Mouse (Mus musculus) intestine, embryonic 14.5 days (tissue): ENCODE measurements around the gene Cox8a. TPM values are rescaled to one million over a fixed set of nuclear protein-coding genes. Genes with fewer than 3 reads are reported as not detected.

Experiments
- ATAC-seq: fragments of 200-750 bp; cut with Nextera tagmentation; replicated peaks from 2 replicates; pipeline ENCODE4 v1.8.0; 2017; ENCODE audit warnings: low read depth, moderate number of reproducible peaks, moderate TSS enrichment, moderate library complexity; ENCODE audit not compliant: low FRiP score, low TSS enrichment
- DNase-seq: peaks from one replicate; pipeline ENCODE4 v3.0.0-alpha.2; 2018; ENCODE audit warnings: low spot score
- H3K27ac ChIP-seq: fragments of 300-500 bp; sonication (generic); 2 replicates; pipeline ENCODE4 v1.5.1; 2014; ENCODE audit warnings: low read depth, mild to moderate bottlenecking, control low read depth
- H3K27me3 ChIP-seq: fragments of 300-500 bp; sonication (generic); replicated peaks from 2 replicates; pipeline ENCODE4 v1.6.1; 2014; ENCODE audit warnings: low read length, control low read depth; ENCODE audit not compliant: control insufficient read depth, insufficient read depth
- H3K36me3 ChIP-seq: fragments of 300-500 bp; sonication (generic); 2 replicates; pipeline ENCODE4 v1.6.1; 2014; ENCODE audit warnings: low read length, control low read depth; ENCODE audit not compliant: control insufficient read depth, insufficient read depth
- H3K4me1 ChIP-seq: fragments of 300-500 bp; sonication (generic); replicated peaks from 2 replicates; pipeline ENCODE4 v1.6.1; 2014; ENCODE audit warnings: low read length, control low read depth, mixed read lengths; ENCODE audit not compliant: control insufficient read depth, insufficient read depth
- H3K4me2 ChIP-seq: fragments of 300-500 bp; sonication (generic); 2 replicates; pipeline ENCODE4 v1.6.1; 2014; ENCODE audit warnings: low read length
- H3K4me3 ChIP-seq: fragments of 300-500 bp; sonication (generic); 2 replicates; pipeline ENCODE4 v1.5.1; 2014; ENCODE audit warnings: low read depth, low read length, control low read depth, mixed read lengths
- H3K9ac ChIP-seq: fragments of 300-500 bp; sonication (generic); 2 replicates; pipeline ENCODE4 v1.6.1; 2014; ENCODE audit warnings: mild to moderate bottlenecking, low read length
- H3K9me3 ChIP-seq: fragments of 300-500 bp; sonication (generic); 2 replicates; pipeline ENCODE4 v1.6.1; 2016; ENCODE audit warnings: low read length, control low read depth; ENCODE audit not compliant: control insufficient read depth
- WGBS: fragments of 180-500 bp; shearing (Covaris S2); extraction: QIAGEN DNeasy Blood & Tissue Kit; methylation state at CpG from one replicate; pipeline ENCODE4 v1.1.7; 2014; 5-methylcytosine and 5-hydroxymethylcytosine counted together
- polyA plus RNA-seq: library from polyadenylated mRNA; unstranded; fragments of >200 nt; fragmentation: Nextera tagmentation; extraction: Ambion mirVana; gene quantifications from 2 replicates; pipeline ENCODE4 v1.2.1, GENCODE M21; 2014

The Cox8a gene
- polyA plus RNA-seq, 1 experiment from 2014 or later: 1,347 TPM

DNA sequence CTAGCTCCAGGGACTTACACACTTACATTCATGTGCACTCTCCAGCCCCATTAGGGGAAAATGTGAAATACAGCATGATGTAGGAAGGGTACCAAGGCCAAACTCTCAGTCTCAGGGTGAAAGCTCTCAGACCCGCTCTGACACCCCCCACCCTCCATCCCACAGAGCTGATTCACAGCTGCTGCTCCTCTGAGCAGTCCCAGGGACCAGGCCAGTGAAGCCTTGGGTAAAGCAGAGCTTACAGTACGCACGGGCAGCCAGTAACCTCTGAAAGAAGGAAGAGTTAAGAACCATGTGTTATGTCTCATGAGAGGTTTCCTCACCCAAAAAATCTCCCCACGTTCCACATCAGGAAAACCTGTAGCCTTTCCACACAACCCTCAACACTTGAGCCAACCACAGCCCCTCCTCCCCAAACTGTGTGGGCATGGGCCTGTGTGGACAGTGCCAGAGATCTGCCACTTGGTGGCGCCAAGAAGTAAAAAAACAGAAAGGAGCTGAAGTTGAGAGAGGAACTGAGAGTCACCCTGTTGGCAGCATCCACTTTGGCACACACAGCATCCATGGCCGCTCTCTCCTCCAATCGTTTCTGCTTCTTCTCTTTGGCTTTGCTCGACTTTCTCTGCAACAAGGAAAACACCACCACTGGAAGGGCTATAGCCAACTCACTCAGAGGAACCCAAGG lies 17.3 kb upstream of the Cox8a start:
- 61% methylated on average over 8 of the region's 8 CpGs for WGBS
- H3K27ac ChIP-seq: no peak overlapping the region
- H3K36me3 ChIP-seq: peaks cover 69% of the 10 kb centered on the region
- peaks cover 6% of the 10 kb centered on the region for H3K4me1 ChIP-seq
- H3K9ac ChIP-seq: no peak overlapping the region
- no peak overlapping the region for H3K4me3 ChIP-seq
- ATAC-seq: peak; percentile 53; the same call in 1 of the 2 replicates
- no peak overlapping the region for H3K4me2 ChIP-seq
- no peaks in the 10 kb centered on the region for H3K9me3 ChIP-seq
- no peaks in the 10 kb centered on the region for H3K27me3 ChIP-seq
- DNase-seq: peak; percentile 74

DNA sequence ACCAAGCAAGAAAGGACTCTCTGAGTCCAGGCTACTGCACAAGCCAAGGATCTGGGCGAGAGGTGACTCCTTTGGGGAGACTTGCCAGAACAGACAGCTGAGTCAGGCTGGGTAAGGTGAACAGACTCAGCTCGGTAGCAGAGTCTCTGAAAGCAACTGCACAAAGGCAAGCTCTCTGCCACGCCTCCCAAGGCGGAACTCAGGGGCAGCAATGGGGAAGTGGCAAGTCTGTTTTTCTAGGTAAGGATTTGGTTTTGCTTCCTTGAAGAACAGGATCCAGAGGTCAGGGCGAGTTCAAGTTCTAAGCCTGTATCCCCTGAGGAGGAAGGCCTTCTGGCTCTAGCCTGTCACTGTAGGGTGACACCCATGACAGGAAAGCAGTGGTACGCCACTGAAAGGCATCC lies 9.1 kb upstream of the Cox8a start:
- peaks cover 60% of the 10 kb centered on the region for H3K36me3 ChIP-seq

GRCm38 (mm10) chr19:7225096-7225690 lies 7.8 kb upstream of the Cox8a start:
- no peak overlapping the region for H3K4me3 ChIP-seq
- DNase-seq (no peak), ATAC-seq (no peak)
- H3K4me1 ChIP-seq: no peaks in the 10 kb centered on the region
- H3K36me3 ChIP-seq: peaks cover 48% of the 10 kb centered on the region
- WGBS: 79% methylated on average over 9 of the region's 9 CpGs
- no peak overlapping the region for H3K9ac ChIP-seq
- no peak overlapping the region for H3K4me2 ChIP-seq
- no peak overlapping the region for H3K27ac ChIP-seq
- no peaks in the 10 kb centered on the region for H3K27me3 ChIP-seq
- no peaks in the 10 kb centered on the region for H3K9me3 ChIP-seq

More for the DNA sequence above, 9.1 kb upstream of the Cox8a start:
- no peaks in the 10 kb centered on the region for H3K9me3 ChIP-seq
- H3K27ac ChIP-seq: peak overlapping the region; percentile 11; the same call in 1 of the 2 replicates
- ATAC-seq (no peak), DNase-seq (no peak)
- H3K4me1 ChIP-seq: no peaks in the 10 kb centered on the region
- H3K4me2 ChIP-seq: no peak overlapping the region
- no peak overlapping the region for H3K9ac ChIP-seq
- WGBS: 77% methylated on average over 6 of the region's 6 CpGs
- no peaks in the 10 kb centered on the region for H3K27me3 ChIP-seq
- no peak overlapping the region for H3K4me3 ChIP-seq

- no peaks in the 10 kb centered on the region for H3K9me3 ChIP-seq
- peaks cover 39% of the 10 kb centered on the region for H3K36me3 ChIP-seq
- H3K4me1 ChIP-seq: no peaks in the 10 kb centered on the region
- H3K4me2 ChIP-seq: no peak overlapping the region
- ATAC-seq: no peak
- WGBS: 89% methylated on average over 3 of the region's 3 CpGs
- no peak overlapping the region for H3K27ac ChIP-seq
- no peak for DNase-seq
- H3K27me3 ChIP-seq: no peaks in the 10 kb centered on the region
- H3K9ac ChIP-seq: no peak overlapping the region
- no peak overlapping the region for H3K4me3 ChIP-seq
Measured at GRCm38 (mm10) chr19:7224253-7224652, 6.8 kb upstream of the Cox8a start.

DNA sequence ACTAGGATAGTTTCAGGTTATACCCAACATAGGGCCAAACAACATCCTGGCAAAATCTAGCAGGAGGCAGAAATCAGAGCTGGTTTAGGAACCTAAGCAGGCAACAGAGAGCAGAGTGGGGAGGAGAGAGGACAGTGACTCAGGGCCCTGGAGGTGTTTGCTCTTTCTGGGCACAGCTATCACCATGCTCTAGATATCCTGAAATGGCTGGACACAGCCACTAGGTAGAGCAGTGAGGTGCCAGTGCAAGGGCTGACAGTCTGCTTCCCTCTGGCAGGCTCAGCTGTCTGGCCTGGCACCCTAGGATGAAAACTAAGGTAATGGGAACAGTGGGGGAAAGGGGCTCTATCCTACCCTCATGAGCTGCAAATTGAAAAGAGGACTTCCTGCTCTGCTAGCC lies 6.1 kb upstream of the Cox8a start:
- no peak overlapping the region for H3K4me2 ChIP-seq
- H3K27me3 ChIP-seq: no peaks in the 10 kb centered on the region
- DNase-seq (no peak), ATAC-seq (no peak)
- no peaks in the 10 kb centered on the region for H3K4me1 ChIP-seq
- no peak overlapping the region for H3K4me3 ChIP-seq
- no peak overlapping the region for H3K27ac ChIP-seq
- H3K36me3 ChIP-seq: peaks cover 33% of the 10 kb centered on the region
- no peaks in the 10 kb centered on the region for H3K9me3 ChIP-seq
- no peak overlapping the region for H3K9ac ChIP-seq

- Histone ChIP-seq H3K4me3 (no peak overlapping the region), H3K9me3 (no peaks in the 10 kb centered on the region), H3K9ac (no peak overlapping the region), H3K27ac (no peak overlapping the region), H3K4me1 (peaks cover 6% of the 10 kb centered on the region; the same call in 1 of the 2 replicates), H3K27me3 (no peaks in the 10 kb centered on the region), H3K36me3 (peaks cover 20% of the 10 kb centered on the region), H3K4me2 (no peak overlapping the region)
- ATAC-seq (no peak), DNase-seq (no peak)
- WGBS: 87% methylated on average over 6 of the region's 6 CpGs
Measured at GRCm38 (mm10) chr19:7222196-7222595, 4.8 kb upstream of the Cox8a start.

DNA sequence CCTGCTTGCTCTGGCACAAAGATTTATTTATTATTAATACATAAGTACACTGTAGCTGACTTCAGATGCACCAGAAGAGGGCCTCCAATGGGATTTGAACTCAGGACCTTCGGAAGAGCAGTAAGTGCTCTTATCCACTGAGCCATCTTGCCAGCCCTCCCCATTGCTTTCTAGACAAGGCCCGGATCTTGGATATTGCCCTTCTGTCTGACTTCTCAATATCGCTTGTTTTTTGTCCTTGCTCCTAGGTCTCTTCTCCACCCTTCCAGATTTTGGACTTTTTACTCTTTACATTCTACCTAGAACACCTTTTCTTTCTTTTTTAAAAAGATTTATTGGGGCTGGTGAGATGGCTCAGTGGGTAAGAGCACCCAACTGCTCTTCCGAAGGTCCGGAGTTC lies 1.3 kb upstream of the Cox8a start:
- Histone ChIP-seq H3K4me3 (no peak overlapping the region), H3K27me3 (no peaks in the 10 kb centered on the region), H3K4me2 (no peak overlapping the region), H3K9me3 (no peaks in the 10 kb centered on the region), H3K4me1 (peaks cover 21% of the 10 kb centered on the region), H3K36me3 (peaks cover 27% of the 10 kb centered on the region), H3K27ac (no peak overlapping the region), H3K9ac (no peak overlapping the region)
- WGBS: 95% methylated on average over 5 of the region's 5 CpGs
- DNase-seq: no peak
- ATAC-seq: no peak

DNA sequence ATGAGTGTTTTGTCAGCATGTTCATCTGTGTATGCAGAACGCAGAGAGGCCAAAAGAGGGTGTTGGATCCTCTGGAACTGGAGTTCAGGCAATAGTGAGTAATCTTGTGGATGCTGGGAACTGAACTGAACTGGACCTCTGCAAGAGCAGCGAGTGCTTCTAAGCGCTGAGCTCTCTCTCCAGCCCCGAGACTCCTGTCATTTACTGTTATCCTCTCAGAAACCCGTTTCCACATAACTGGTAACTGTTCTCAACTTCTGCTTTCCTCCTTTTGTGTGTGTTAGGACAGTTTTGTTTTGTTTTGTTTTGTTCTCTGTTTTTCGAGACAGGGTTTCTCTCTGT lies 481 bp upstream of the Cox8a start:
- WGBS: 10% methylated on average over 6 of the region's 6 CpGs
- ATAC-seq: no peak; the same call in 1 of the 2 replicates
- H3K9me3 ChIP-seq: no peaks in the 10 kb centered on the region
- no peaks in the 10 kb centered on the region for H3K27me3 ChIP-seq
- DNase-seq: no peak
- H3K36me3 ChIP-seq: peaks cover 32% of the 10 kb centered on the region
- 0 out of 2 replicates have a peak overlapping the region, but pooled peaks have one; percentile 34 for H3K9ac ChIP-seq
- H3K27ac ChIP-seq: no peak overlapping the region; the same call in 1 of the 2 replicates
- H3K4me1 ChIP-seq: peaks cover 21% of the 10 kb centered on the region
- H3K4me2 ChIP-seq: peak overlapping the region; percentile 57
- H3K4me3 ChIP-seq: peak overlapping the region; percentile 89

- WGBS: 78% methylated on average over 5 of the region's 5 CpGs
- Histone ChIP-seq H3K4me2 (no peak overlapping the region), H3K27me3 (no peaks in the 10 kb centered on the region), H3K9ac (no peak overlapping the region), H3K27ac (no peak overlapping the region), H3K9me3 (no peaks in the 10 kb centered on the region), H3K4me1 (peaks cover 21% of the 10 kb centered on the region), H3K36me3 (peaks cover 45% of the 10 kb centered on the region), H3K4me3 (no peak overlapping the region)
- DNase-seq: no peak
- no peak for ATAC-seq
Measured at GRCm38 (mm10) chr19:7214484-7214883, 2.9 kb downstream of the Cox8a start.
